Mouse (Mus musculus): ENCODE results near the gene Glyatl3.

Gene Glyatl3

DNA sequence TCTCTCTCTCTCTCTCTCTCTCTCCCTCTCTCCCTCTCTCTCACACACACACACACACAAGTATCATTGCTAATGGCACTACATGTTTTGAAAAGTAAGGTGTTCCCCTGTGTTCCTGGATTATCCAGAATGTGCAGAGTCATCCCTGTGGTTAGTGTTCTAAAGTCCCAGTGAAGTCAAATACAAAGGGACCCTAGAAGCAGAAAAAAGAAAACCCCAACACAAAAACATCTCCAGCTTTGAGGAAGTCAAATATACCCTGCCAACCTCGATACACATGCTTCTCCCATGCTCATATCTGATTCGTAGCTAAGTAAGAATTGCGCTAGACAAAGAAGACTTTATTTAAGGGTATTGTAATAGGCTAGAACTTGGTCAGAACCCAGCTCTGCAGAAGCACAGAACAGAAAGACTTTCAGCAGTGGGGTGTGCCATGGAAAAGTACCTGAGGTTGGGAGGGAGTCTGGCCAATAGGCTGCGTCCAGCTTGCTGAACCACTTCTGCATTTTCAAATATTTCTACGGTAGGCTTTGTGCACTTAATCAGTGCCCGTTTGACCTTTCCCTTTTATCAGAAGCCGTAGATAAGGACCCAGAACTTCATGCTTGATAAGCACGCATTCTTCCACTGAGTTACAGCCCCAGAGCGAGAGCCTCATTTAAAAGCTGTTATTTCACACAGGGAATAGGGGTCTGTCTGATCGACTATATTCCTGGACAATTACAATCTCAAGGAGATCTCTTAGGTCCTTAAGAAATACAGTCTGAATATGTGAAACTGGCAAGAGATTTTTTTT, 45.0 kb downstream of the Glyatl3 start:
- no peak for DNase-seq (ENCODE audit: low read depth, low spot score)

DNA sequence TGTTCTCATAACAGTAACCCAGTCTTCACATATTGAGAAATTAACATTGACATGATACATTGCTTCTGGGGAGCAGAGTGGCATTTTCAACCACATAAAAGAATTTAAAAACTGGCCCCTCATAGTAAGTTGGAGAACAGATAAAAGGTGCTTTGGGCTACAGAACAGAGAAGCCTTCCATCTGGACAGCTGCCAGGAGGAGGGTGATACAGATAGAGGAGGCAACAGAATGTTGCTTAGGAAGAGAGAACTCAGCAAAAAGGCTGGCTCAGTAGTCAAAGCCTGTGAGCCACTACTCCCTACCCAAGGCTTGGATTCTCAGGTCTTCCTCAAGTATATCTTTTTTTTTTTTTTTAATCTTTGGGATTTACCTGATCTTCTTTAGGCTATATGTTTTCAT, 59.1 kb downstream of the Glyatl3 start:
- DNase-seq (ENCODE audit: low read depth, low spot score): no peak
